Mouse (Mus musculus) forebrain, embryonic 10.5 days (tissue): ENCODE results near the gene Tnrc6b. TPM values are rescaled to one million over a fixed set of nuclear protein-coding genes. Genes with fewer than 3 reads are reported as not detected.
"Not testable (repeated sequence)": the region's sequence is repeated elsewhere in the genome, so short reads cannot be mapped to it uniquely, and the experiment has no call there.

Source experiments
- DNase-seq: peaks from one replicate; pipeline ENCODE4 v3.0.0-alpha.2; 2017; ENCODE audit warnings: low spot score; ENCODE audit errors: extremely low spot score
- H3K27ac ChIP-seq: fragments of 300-500 bp; sonication (generic); 2 replicates; pipeline ENCODE4 v1.5.1; 2016; ENCODE audit warnings: mild to moderate bottlenecking
- H3K27me3 ChIP-seq: fragments of 300-500 bp; sonication (generic); 2 replicates; pipeline ENCODE4 v1.6.1; 2016; ENCODE audit warnings: mild to moderate bottlenecking; ENCODE audit not compliant: poor library complexity, severe bottlenecking
- H3K36me3 ChIP-seq: fragments of 300-500 bp; sonication (generic); replicated peaks from 2 replicates; pipeline ENCODE4 v1.6.1; 2016; ENCODE audit warnings: mild to moderate bottlenecking, moderate library complexity
- H3K4me1 ChIP-seq: fragments of 300-500 bp; sonication (generic); 2 replicates; pipeline ENCODE4 v1.6.1; 2016
- H3K4me3 ChIP-seq: fragments of 300-500 bp; sonication (generic); 2 replicates; pipeline ENCODE4 v1.5.1; 2016; ENCODE audit warnings: mild to moderate bottlenecking, moderate library complexity
- H3K9me3 ChIP-seq: fragments of 300-500 bp; sonication (generic); 2 replicates; pipeline ENCODE4 v1.6.1; 2016; ENCODE audit warnings: mild to moderate bottlenecking, moderate library complexity
- WGBS: fragments of 180-500 bp; shearing (Covaris S2); methylation state at CpG from one replicate; pipeline ENCODE4 v1.1.7; 2016; 5-methylcytosine and 5-hydroxymethylcytosine counted together
- polyA plus RNA-seq: library from polyadenylated mRNA; unstranded; fragments of >200 nt; fragmentation: Nextera tagmentation; extraction: Ambion mirVana; gene quantifications from 2 replicates; pipeline ENCODE4 v1.2.1, GENCODE M21; 2016

Gene Tnrc6b
- polyA plus RNA-seq, 1 experiment from 2014 or later: 40.5 TPM

DNA sequence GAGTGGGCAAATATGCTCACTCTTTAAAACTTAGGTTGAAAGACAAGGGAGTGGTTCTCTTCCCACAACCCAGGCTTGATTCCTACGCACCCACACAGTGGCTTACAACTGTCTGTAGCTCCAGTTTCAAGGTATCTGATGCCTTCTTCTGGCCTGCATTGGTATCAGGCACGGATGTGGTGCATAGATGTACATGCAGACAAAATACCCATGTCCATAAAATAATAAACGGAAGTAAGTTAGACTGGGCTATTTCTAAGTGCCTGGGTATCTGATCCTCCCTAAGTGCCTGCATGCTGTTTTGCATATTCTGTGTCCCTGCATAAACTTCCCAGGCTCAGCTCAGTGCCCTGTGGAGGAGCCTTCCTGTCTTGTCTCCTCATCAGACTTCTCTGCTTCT, 20.4 kb downstream of the Tnrc6b start:
- H3K27ac ChIP-seq: no peak overlapping the region
- H3K4me1 ChIP-seq: peaks cover 10% of the 10 kb centered on the region
- no peak for DNase-seq
- H3K4me3 ChIP-seq: no peak overlapping the region
- no peaks in the 10 kb centered on the region for H3K9me3 ChIP-seq
- no peaks in the 10 kb centered on the region for H3K27me3 ChIP-seq
- WGBS: 91% methylated on average over 3 of the region's 3 CpGs
- H3K36me3 ChIP-seq: no peaks in the 10 kb centered on the region

DNA sequence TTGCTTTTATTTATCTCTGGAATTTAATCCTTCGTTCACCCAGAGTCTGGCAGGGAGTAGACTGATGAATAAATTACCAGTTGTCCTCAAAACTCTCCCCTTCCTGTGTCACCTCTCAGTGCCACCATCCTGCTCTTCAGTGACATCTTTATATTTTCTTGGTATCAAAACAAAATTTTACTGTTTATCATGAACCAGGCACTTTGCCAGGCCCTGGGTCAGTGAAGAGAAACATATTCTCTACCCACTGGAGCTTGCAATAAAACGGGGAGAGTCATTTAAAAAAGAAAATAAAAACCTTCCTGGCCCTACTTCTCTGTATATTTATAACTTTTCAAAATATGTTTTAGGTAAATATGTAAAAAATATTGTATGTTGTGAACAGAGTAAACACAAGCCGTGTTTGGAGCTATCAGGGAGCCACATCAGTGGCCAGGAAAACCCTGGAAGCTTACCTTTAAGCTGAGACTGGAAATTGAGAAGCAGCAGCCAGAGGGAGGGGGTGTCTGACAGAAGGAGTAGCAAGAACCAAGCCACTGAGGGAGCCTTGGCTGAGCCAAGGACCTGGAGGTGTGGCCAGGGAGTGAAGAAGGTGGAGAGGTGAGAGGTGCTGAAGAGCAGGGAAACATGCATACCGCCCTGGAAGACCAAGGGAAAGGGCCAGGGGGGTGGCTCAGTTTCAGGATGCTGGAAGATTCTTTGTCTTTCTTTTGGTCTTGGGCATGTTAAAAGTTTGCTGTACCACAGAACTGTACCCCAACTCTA, 21.3 kb downstream of the Tnrc6b start:
- H3K27ac ChIP-seq: no peak overlapping the region
- peaks cover 10% of the 10 kb centered on the region for H3K4me1 ChIP-seq
- H3K9me3 ChIP-seq: no peaks in the 10 kb centered on the region
- DNase-seq: no peak
- H3K36me3 ChIP-seq: no peaks in the 10 kb centered on the region
- H3K27me3 ChIP-seq: no peaks in the 10 kb centered on the region
- WGBS: 65% methylated on average over 4 of the region's 4 CpGs
- no peak overlapping the region for H3K4me3 ChIP-seq

DNA sequence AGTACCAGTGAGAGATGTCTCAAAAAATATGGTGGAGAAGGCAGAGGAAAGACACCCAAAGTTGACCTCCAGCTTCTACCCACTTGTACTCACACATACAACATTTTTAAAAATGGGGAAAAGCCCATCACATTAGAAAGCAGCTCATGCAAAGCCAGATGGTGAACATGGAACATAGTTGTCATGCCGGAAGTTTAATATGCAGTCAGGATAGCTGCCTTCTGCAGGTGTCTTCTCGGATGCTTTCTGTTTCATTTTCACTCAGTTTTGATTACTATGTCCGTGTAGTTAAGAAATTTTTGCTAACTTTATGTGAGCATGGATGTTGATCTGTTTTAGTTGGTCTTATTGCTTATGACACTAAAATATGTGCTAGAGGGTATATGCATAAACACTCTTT, 24.2 kb downstream of the Tnrc6b start:
- no peak for DNase-seq
- H3K4me3 ChIP-seq: no peak overlapping the region
- H3K4me1 ChIP-seq: peaks cover 10% of the 10 kb centered on the region
- H3K9me3 ChIP-seq: no peaks in the 10 kb centered on the region
- no peak overlapping the region for H3K27ac ChIP-seq
- H3K36me3 ChIP-seq: no peaks in the 10 kb centered on the region
- no peaks in the 10 kb centered on the region for H3K27me3 ChIP-seq
- WGBS: 92% methylated on average over 3 of the region's 3 CpGs

DNA sequence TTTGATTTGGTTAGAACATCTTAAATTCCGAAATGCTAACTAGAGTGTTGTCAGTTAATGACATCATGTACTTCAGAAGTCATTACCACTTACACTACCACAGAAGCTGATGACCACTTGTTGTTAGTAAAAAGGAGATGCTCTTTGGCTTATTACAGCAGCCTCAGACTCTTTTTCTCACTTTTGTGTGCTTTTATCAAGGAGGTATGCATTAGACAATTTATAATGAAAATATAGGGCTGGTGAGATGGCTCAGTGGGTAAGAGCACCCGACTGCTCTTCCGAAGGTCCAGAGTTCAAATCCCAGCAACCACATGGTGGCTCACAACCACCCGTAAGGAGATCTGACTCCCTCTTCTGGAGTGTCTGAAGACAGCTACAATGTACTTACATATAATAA, 24.6 kb downstream of the Tnrc6b start:
- WGBS: 90% methylated on average over 4 of the region's 4 CpGs
- not testable (repeated sequence) for H3K4me1 ChIP-seq, DNase-seq, H3K27me3 ChIP-seq, H3K36me3 ChIP-seq, H3K9me3 ChIP-seq, H3K4me3 ChIP-seq, H3K27ac ChIP-seq

DNA sequence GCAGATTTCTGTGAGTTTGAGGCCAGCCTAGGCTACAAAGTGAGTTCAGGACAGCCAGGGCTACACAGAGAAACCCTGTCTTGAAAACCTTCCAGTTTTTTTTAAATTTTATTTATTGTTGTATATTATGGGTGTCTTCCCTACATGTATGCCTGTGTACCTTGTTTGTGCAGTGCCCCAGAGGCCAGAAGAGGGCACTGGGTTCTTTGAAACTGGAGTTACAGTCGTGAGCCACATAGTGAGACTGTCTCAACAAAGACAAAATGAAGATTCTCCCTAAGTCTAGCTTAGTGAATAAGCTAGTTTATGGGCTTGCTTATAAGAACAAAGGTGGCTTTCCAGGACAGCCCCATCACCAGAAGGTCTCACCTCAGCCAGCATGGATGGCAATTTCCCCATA, 25.4 kb downstream of the Tnrc6b start:
- H3K9me3 ChIP-seq: no peaks in the 10 kb centered on the region
- no peaks in the 10 kb centered on the region for H3K27me3 ChIP-seq
- H3K4me3 ChIP-seq: no peak overlapping the region
- WGBS: 58% methylated on average over 1 of the region's 1 CpGs
- H3K27ac ChIP-seq: no peak overlapping the region
- H3K4me1 ChIP-seq: peaks cover 8% of the 10 kb centered on the region
- no peak for DNase-seq
- H3K36me3 ChIP-seq: no peaks in the 10 kb centered on the region

DNA sequence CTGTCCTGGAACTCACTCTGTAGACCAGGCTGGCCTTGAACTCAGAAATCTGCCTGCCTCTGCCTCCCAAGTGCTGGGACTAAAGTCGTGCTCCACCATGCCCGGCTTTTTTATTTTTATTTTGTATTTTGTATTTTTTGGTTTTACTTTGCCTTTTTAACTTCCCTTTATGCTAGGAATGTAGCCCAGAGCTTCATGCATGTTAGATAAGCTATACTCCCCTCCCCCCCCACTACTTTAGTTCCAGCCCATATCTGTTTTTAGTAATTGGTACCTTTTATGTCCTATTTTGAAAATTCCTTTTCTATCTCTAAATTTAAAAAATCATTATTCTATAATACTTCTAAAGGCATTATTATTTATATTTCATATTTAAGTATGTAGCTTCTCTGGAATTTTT, 27.1 kb downstream of the Tnrc6b start:
- Histone ChIP-seq H3K4me3 (no peak overlapping the region), H3K4me1 (no peaks in the 10 kb centered on the region), H3K36me3 (no peaks in the 10 kb centered on the region), H3K9me3 (no peaks in the 10 kb centered on the region), H3K27me3 (no peaks in the 10 kb centered on the region), H3K27ac (no peak overlapping the region)
- 93% methylated on average over 2 of the region's 2 CpGs for WGBS
- no peak for DNase-seq

DNA sequence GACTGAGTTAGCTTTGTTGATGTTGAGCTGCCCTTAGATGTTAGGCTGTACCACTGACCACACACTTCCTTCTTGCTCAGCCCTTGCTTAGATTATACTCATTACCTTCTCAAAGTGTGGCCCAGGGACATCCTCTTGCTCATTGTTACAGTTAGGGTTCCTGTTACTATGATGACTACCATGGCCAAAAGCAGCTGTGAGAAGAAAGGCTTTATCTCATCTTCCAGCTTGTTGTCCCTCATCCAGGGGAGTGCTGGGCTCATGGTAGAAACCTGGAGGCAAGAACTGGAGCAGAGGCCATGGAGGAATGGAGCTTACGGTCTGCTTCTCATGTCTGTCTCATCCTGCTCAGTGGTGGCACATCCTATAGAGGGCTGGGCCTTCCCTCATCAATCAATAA, 28.9 kb downstream of the Tnrc6b start:
- 86% methylated on average over 1 of the region's 1 CpGs for WGBS
- Histone ChIP-seq H3K9me3 (no peaks in the 10 kb centered on the region), H3K27me3 (no peaks in the 10 kb centered on the region), H3K36me3 (no peaks in the 10 kb centered on the region), H3K4me3 (no peak overlapping the region), H3K4me1 (no peaks in the 10 kb centered on the region), H3K27ac (no peak overlapping the region)
- DNase-seq: no peak

DNA sequence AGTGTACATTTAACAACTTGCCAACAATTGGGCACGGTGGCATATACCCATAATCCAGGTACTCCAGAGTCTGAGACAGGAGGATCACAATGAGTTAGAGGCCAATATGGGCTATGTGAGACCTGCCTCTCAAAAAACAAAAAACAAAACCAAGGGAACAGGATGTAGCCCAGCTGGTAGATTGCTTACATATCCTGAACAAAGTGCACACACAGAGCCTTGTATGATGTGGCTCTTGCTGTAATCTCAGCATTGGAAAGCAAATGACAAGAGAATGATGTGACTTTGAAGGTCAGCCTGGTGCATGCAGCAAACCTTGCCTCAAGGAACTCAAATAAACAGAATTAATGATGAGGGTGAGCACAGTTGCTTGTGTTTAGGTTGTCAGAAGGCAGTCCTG, 30.7 kb downstream of the Tnrc6b start:
- DNase-seq: no peak
- no peak overlapping the region for H3K27ac ChIP-seq
- no peak overlapping the region for H3K4me3 ChIP-seq
- WGBS: 90% methylated on average over 1 of the region's 1 CpGs
- no peaks in the 10 kb centered on the region for H3K9me3 ChIP-seq
- H3K4me1 ChIP-seq: no peaks in the 10 kb centered on the region
- no peaks in the 10 kb centered on the region for H3K36me3 ChIP-seq
- no peaks in the 10 kb centered on the region for H3K27me3 ChIP-seq

DNA sequence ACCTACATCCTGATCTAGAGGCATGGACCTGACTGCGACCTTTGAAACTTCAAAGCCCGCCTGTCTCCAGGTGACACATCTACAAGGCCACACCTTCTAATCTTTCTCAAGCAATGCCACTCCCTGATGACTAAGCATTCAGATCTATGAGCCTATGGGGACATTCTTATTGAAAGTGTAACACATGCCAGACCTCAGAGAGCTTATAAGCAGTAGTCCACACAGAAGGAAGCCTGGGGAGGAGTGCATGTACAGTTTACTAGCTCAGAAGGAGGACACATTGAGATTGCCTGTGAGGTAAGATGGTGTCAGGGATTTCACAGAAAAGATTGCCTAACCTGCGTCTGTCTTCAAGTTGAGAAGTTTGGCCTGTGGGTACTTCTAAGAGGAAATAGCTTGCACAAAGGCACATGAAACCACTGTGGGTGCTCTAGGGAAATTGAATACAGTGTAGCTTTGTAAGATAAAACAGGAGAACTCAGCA, 31.9 kb downstream of the Tnrc6b start:
- 89% methylated on average over 3 of the region's 3 CpGs for WGBS
- Histone ChIP-seq H3K4me1 (no peaks in the 10 kb centered on the region), H3K36me3 (no peaks in the 10 kb centered on the region), H3K9me3 (no peaks in the 10 kb centered on the region), H3K27ac (no peak overlapping the region), H3K4me3 (no peak overlapping the region), H3K27me3 (no peaks in the 10 kb centered on the region)
- DNase-seq: no peak

DNA sequence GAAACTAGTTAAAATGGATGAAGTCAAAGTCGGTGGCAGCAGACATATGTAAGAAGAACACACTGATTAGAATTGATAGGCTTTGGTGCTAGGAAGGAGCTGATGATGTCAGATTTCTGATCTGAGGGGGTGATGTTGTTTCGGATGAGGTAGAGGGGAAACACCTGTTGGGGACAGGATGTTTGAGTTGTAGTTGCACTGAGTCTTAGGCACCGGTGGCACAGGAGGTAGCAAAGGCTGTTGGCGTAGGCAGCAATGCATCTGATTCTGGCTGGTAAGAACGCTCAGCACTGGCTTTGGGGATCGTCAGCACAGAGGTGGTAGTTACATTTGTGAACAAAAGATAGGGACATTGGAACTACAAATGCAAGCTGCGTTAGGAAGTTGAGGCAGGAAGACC, 32.5 kb downstream of the Tnrc6b start:
- 91% methylated on average over 7 of the region's 7 CpGs for WGBS

DNA sequence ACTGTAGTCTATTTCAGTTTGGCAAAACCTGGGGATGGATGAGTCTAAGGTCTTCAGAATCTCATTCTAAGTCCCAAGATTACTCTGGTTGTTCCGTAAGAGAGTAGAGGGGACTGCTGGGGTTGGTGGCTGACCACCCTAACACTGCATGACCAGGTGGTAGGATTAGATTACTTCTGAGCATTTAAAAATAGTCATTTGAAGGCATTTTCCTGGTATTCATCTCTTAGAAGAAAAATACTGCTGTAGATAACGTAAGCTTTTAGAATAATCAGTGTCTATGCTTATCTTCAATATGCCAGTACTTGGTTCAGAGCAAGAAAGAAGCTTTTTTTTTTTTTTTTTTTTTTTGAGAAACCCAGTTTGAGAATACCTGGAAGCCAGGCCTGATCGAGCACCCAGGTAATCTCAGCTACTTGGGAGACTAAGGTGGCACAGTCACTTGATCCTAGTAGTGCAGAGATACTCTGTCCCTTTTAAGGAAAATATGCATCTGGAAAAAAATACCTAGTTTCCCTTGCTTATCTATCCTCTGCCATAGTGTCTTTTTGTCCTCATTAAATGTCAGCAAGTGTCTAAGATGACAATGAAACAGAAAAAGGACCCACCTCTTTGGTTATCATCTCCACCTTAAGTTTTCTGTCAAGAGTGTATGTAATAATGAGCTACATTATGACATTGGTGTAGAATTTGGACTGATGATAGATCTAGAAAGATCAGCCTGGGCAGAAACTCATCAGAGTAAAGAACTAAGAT, 33.7 kb downstream of the Tnrc6b start:
- H3K9me3 ChIP-seq: no peaks in the 10 kb centered on the region
- DNase-seq: no peak
- H3K36me3 ChIP-seq: no peaks in the 10 kb centered on the region
- no peak overlapping the region for H3K4me3 ChIP-seq
- H3K4me1 ChIP-seq: no peaks in the 10 kb centered on the region
- H3K27ac ChIP-seq: no peak overlapping the region
- 88% methylated on average over 3 of the region's 3 CpGs for WGBS
- H3K27me3 ChIP-seq: no peaks in the 10 kb centered on the region

More for the DNA sequence above, 32.5 kb downstream of the Tnrc6b start:
- no peak overlapping the region for H3K27ac ChIP-seq
- no peak overlapping the region for H3K4me3 ChIP-seq
- no peaks in the 10 kb centered on the region for H3K4me1 ChIP-seq
- no peak for DNase-seq
- no peaks in the 10 kb centered on the region for H3K9me3 ChIP-seq
- H3K36me3 ChIP-seq: no peaks in the 10 kb centered on the region
- H3K27me3 ChIP-seq: no peaks in the 10 kb centered on the region

DNA sequence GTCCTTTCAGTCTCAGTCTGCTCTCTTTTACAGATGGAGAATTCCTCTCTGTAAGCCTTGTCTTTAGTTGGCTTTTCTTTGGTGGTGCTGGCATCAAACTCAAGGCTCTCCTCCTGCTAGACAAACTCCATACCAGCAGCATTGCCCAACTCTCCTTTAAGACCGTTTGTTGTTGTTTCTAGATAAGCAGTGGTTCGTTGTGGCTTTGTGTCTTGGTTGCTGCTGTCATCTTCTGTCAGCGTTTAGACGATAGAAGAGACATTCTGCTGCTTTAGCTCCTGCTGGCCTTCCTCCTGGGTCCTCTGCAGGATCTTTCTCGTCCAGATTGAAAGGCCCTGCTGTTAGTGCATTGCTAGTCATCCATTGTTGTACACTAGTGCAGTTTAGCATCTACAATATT, 37.9 kb downstream of the Tnrc6b start:
- no peak for DNase-seq
- Histone ChIP-seq H3K4me3 (no peak overlapping the region), H3K4me1 (peaks cover 5% of the 10 kb centered on the region; the same call in 1 of the 2 replicates), H3K27ac (no peak overlapping the region), H3K27me3 (no peaks in the 10 kb centered on the region), H3K9me3 (no peaks in the 10 kb centered on the region), H3K36me3 (no peaks in the 10 kb centered on the region)
- 81% methylated on average over 5 of the region's 5 CpGs for WGBS

DNA sequence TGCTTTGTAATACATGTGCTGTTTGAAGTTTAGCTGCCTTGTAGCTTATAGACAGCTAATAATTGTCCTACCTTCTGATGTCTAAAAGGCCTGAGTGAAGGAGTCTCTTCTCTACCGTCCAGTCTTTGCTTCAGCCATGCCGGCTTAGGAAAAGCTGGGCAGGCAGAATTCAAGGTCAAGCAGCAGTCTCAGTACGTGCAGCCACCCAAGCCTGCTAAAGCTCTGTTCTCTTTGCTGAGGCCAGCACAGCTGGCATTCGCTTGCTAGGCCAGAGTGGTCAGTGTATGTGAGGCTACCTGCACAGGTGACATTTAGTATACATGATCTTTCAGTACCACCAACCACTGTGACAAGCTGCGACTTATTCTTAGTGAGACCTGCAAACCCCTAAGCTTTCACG, 42.2 kb downstream of the Tnrc6b start:
- peaks cover 5% of the 10 kb centered on the region; the same call in 1 of the 2 replicates for H3K4me1 ChIP-seq
- H3K27ac ChIP-seq: no peak overlapping the region
- H3K27me3 ChIP-seq: no peaks in the 10 kb centered on the region
- WGBS: 81% methylated on average over 6 of the region's 6 CpGs
- no peaks in the 10 kb centered on the region for H3K9me3 ChIP-seq
- H3K36me3 ChIP-seq: no peaks in the 10 kb centered on the region
- no peak overlapping the region for H3K4me3 ChIP-seq
- no peak for DNase-seq
